Mouse (Mus musculus) lung, adult 2 months (tissue): ENCODE results near the gene Dcaf1. TPM values are rescaled to one million over a fixed set of nuclear protein-coding genes. Genes with fewer than 3 reads are reported as not detected.

Source experiments
- DNase-seq: peaks from one replicate; pipeline ENCODE4 v3.0.0; 2022
- H3K4me1 ChIP-seq: fragments of 200-500 bp; 2 replicates; pipeline ENCODE4 v1.6.1; 2011; ENCODE audit warnings: low read length; ENCODE audit not compliant: control insufficient read depth, insufficient read depth
- H3K4me3 ChIP-seq: fragments of 200-500 bp; replicated peaks from 2 replicates; pipeline ENCODE3; 2011; ENCODE audit warnings: low read depth, mild to moderate bottlenecking, control low read depth, low read length; ENCODE audit errors: extremely low read depth
- CTCF ChIP-seq: fragments of 200-500 bp; IDR thresholded peaks from 2 replicates; pipeline ENCODE4 v1.5.1; 2011; ENCODE audit warnings: mild to moderate bottlenecking, low read length, control low read depth; ENCODE audit not compliant: insufficient read depth
- POLR2A ChIP-seq: fragments of 200-500 bp; IDR thresholded peaks from 2 replicates; pipeline ENCODE4 v1.6.1; 2011; ENCODE audit warnings: low read depth, mild to moderate bottlenecking, control low read depth, low read length, borderline replicate concordance; ENCODE audit errors: extremely low read depth
- whole genome bisulfite sequencing: fragments of 180-500 bp; shearing (Covaris S2); methylation state at CpG from one replicate; pipeline ENCODE4 v1.1.7; 2018; 5-methylcytosine and 5-hydroxymethylcytosine counted together
- polyA plus RNA-seq: library from polyadenylated mRNA; depleted of rRNA; stranded (reverse); fragments of >200 nt; gene quantifications from 2 replicates; pipeline ENCODE4 v1.2.3, GENCODE M21; 2012; rRNA removed

Dcaf1 gene
- polyA plus RNA-seq, 1 experiment: 13.5 TPM

- DNase-seq: no peak
- Histone ChIP-seq H3K4me3 (no peak overlapping the region), H3K4me1 (no peaks in the 10 kb centered on the region)
- WGBS: 86% methylated on average over 7 of the region's 7 CpGs
- no peak for TF ChIP-seq POLR2A
- TF ChIP-seq CTCF: no peak
These were observed 79.9 kb downstream of the Dcaf1 start for GRCm38 (mm10) chr9:106901596-106901995.

GRCm38 (mm10) chr9:106903099-106903790, 81.6 kb downstream of the Dcaf1 start:
- TF ChIP-seq CTCF (no peak), POLR2A (no peak)
- DNase-seq: peak; percentile 2
- Histone ChIP-seq H3K4me1 (no peaks in the 10 kb centered on the region), H3K4me3 (no peak overlapping the region)
- 67% methylated on average over 4 of the region's 4 CpGs for WGBS

- WGBS: 0% methylated on average over 1 of the region's 1 CpGs
- TF ChIP-seq POLR2A (no peak), CTCF (no peak)
- no peak for DNase-seq
- no peaks in the 10 kb centered on the region for H3K4me1 ChIP-seq
- no peak overlapping the region for H3K4me3 ChIP-seq
These were observed 82.1 kb downstream of the Dcaf1 start for GRCm38 (mm10) chr9:106903791-106904134.

- TF ChIP-seq CTCF (no peak), POLR2A (no peak)
- no peaks in the 10 kb centered on the region for H3K4me1 ChIP-seq
- WGBS: 86% methylated on average over 8 of the region's 8 CpGs
- no peak overlapping the region for H3K4me3 ChIP-seq
- DNase-seq: no peak
These were observed 84.9 kb downstream of the Dcaf1 start for GRCm38 (mm10) chr9:106906597-106906996.

- WGBS: 82% methylated on average over 3 of the region's 3 CpGs
These were observed 86.5 kb downstream of the Dcaf1 start for GRCm38 (mm10) chr9:106908174-106908573.

GRCm38 (mm10) chr9:106908715-106909114, 87.0 kb downstream of the Dcaf1 start:
- DNase-seq: no peak
- no peaks in the 10 kb centered on the region for H3K4me1 ChIP-seq
- 14% methylated on average over 5 of the region's 5 CpGs for WGBS
- TF ChIP-seq POLR2A (no peak), CTCF (no peak)
- no peak overlapping the region for H3K4me3 ChIP-seq

More at GRCm38 (mm10) chr9:106908174-106908573, 86.5 kb downstream of the Dcaf1 start:
- no peaks in the 10 kb centered on the region for H3K4me1 ChIP-seq
- H3K4me3 ChIP-seq: no peak overlapping the region
- DNase-seq: no peak
- TF ChIP-seq POLR2A (no peak), CTCF (no peak)

GRCm38 (mm10) chr9:106911624-106912023, 90.0 kb downstream of the Dcaf1 start:
- WGBS: 71% methylated on average over 1 of the region's 1 CpGs
- no peak for DNase-seq
- no peak for TF ChIP-seq POLR2A
- Histone ChIP-seq H3K4me3 (no peak overlapping the region), H3K4me1 (no peaks in the 10 kb centered on the region)

- no peak for DNase-seq
- H3K4me1 ChIP-seq: no peaks in the 10 kb centered on the region
- no peak for TF ChIP-seq CTCF
- TF ChIP-seq POLR2A: no peak
- H3K4me3 ChIP-seq: no peak overlapping the region
- 8% methylated on average over 1 of the region's 1 CpGs for WGBS
These were observed 92.1 kb downstream of the Dcaf1 start for GRCm38 (mm10) chr9:106913759-106914158.

GRCm38 (mm10) chr9:106914878-106915277, 93.2 kb downstream of the Dcaf1 start:
- no peaks in the 10 kb centered on the region for H3K4me1 ChIP-seq
- no peak for DNase-seq
- H3K4me3 ChIP-seq: no peak overlapping the region
- TF ChIP-seq POLR2A (no peak), CTCF (no peak)
- WGBS: 81% methylated on average over 6 of the region's 6 CpGs

Other genes with a start within 250 kb of the Dcaf1 start
- gene Iqcf6, start 195.3 kb upstream of the Dcaf1 start, polyA plus RNA-seq: not detected in 2 replicates
- gene Grm2, start 165.8 kb upstream of the Dcaf1 start, polyA plus RNA-seq: not detected in 2 replicates
- gene Tex264, start 135.9 kb upstream of the Dcaf1 start, polyA plus RNA-seq: 103 and 108 TPM in 2 replicates
- 24.5 and 29.0 TPM in 2 replicates for gene Rad54l2, start 32.7 kb upstream of the Dcaf1 start, polyA plus RNA-seq
- 13.2 and 13.6 TPM in 2 replicates for gene Rbm15b, start 65.6 kb downstream of the Dcaf1 start, polyA plus RNA-seq
- 13.8 and 15.2 TPM in 2 replicates for gene Manf, start 70.1 kb downstream of the Dcaf1 start, polyA plus RNA-seq